Mouse (Mus musculus): ENCODE measurements around the gene Ccdc172.

The Ccdc172 gene

GRCm38 (mm10) chr19:58571566-58571965, 59.8 kb downstream of the Ccdc172 start:
- CTCF ChIA-PET: no interaction called here

GRCm38 (mm10) chr19:58572429-58573071, 60.8 kb downstream of the Ccdc172 start:
- CTCF ChIA-PET: no interaction called here

GRCm38 (mm10) chr19:58573072-58573438, 61.3 kb downstream of the Ccdc172 start:
- CTCF ChIA-PET: no interaction called here

- CTCF ChIA-PET: interaction anchor here (0.7 kb wide), 1 partner anchor 397 kb away, joined by 3 read pairs; no protein-coding TSS in a partner anchor
Measured at GRCm38 (mm10) chr19:58582018-58582417, 70.2 kb downstream of the Ccdc172 start.

GRCm38 (mm10) chr19:58582956-58583355, 71.2 kb downstream of the Ccdc172 start:
- CTCF ChIA-PET: no interaction called here

- CTCF ChIA-PET: no interaction called here
Measured at GRCm38 (mm10) chr19:58586046-58586445, 74.3 kb downstream of the Ccdc172 start.

GRCm38 (mm10) chr19:58590251-58590936, 78.6 kb downstream of the Ccdc172 start:
- CTCF ChIA-PET: no interaction called here

GRCm38 (mm10) chr19:58600381-58600780, 88.6 kb downstream of the Ccdc172 start:
- CTCF ChIA-PET: no interaction called here
